Mouse (Mus musculus): ENCODE measurements around the gene Gm44973.

- TF ChIP-seq CTCF (conservative IDR thresholded peaks at IDR 0.05; ENCODE audit: low read length) (no peak), NANOG (IDR thresholded peaks at IDR 0.05; ENCODE audit: borderline replicate concordance, low read length) (no peak)
Observed at GRCm38 (mm10) chr7:4988250-4988649, 27.0 kb upstream of the Gm44973 start.
